Mouse (Mus musculus) thymus, postnatal 25 days (tissue): ENCODE data around the gene Tnk2.

ENCODE experiments used
- DNase-seq: peaks from one replicate; pipeline ENCODE4 v3.0.0; 2022

Gene Tnk2

DNA sequence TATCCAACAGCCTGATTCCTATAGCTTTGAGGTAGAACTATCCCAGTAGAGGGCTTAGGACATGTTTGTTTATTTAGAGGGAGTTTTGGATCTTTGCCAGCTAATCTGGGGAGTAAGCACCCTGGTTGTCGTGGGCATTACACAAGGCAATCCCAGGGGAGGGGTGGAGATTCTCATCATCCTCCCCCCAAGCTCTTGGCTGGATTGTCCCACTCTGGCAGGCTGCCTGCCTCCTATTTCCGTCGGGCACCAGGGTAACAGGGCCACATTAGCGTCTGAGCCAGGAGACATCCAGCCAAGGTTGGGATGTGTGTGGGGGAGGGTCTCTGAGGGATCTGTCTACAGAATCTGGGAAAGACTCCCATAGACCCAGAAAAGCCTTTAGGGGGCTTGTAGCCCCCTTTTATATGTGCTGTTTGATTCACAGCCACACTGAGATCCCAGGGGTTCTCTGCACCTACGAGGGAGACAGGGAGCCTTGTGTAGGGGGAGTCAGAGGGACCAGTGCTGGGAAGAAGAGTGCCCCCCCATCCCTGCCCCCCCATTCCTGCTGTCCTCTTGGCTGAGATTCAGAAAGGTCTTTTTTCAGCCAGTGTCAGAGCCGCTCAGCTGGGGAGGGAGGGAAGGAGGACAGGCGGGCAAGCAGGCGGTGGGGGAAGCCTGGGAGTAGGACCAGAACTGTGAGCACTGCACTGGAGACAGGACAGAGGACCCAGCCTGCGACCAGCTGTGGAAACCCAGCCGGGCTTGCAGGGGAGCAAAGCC is 17.1 kb downstream of the Tnk2 start:
- no peak for DNase-seq

DNA sequence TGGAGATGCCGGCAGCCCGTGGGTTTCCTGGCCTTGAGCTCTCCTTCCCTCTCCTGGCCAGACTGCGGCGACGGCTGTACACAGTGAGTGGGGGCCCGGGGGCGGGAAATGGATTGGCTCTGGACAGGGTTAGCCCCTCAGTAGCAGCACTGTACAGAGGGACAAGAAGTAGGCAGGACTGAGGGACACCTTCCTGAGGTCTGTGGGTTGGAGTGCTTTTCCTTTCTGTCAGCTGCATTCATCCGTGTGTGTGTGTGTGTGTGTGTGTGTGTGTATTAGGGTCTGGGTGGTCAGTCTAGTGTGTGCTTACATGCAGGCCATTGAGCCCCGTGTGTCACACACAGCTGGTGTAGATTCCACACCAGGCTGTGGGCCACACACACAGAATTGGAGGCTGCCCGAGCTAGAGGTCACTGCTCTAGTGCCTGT is 17.8 kb downstream of the Tnk2 start:
- no peak for DNase-seq

- DNase-seq = no peak
Measured at GRCm38 (mm10) chr16:32662372-32662771, 18.7 kb downstream of the Tnk2 start.

- DNase-seq = no peak
Measured at GRCm38 (mm10) chr16:32663231-32663858, 19.7 kb downstream of the Tnk2 start.

- no peak for DNase-seq
Measured at GRCm38 (mm10) chr16:32664211-32664610, 20.5 kb downstream of the Tnk2 start.

DNA sequence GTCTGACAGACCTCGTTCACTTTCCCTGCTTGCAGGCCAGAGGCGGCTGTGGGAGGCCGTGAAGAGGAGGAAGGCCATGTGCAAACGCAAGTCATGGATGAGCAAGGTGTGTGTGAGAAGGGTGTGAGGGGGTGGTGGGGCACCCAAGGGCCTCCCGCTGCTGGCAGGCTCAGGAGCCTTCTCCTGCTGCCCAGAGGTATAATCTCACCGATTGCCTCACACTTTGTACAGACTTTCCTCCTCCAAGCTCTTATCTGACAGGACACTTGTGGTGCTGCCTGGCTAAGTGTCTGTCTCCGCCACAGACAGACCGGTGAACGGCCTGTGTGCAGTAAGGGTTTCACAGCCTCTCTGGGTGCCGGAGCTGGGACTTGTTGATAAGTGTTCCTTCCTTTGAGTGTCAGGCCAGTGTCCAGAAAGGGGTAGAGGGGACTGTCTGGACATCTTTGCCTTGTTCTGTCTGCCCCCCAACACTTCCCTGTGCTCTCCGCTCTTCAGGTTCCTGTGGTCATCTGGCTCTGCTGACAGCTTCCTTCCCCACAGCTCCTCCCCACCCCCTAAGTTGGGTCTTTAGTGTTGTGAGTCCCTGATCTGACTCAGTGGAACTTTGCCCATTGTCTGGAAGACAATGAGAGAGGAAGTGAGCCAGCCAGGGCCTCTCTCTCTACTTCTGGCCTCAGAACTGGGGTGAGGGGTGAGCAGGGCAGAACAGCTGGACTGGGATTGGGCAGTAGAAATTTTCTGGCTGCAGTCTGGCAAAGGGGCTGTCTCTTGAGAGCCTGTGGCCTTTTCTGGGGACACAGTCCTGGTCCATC is 22.4 kb downstream of the Tnk2 start:
- DNase-seq = no peak

DNA sequence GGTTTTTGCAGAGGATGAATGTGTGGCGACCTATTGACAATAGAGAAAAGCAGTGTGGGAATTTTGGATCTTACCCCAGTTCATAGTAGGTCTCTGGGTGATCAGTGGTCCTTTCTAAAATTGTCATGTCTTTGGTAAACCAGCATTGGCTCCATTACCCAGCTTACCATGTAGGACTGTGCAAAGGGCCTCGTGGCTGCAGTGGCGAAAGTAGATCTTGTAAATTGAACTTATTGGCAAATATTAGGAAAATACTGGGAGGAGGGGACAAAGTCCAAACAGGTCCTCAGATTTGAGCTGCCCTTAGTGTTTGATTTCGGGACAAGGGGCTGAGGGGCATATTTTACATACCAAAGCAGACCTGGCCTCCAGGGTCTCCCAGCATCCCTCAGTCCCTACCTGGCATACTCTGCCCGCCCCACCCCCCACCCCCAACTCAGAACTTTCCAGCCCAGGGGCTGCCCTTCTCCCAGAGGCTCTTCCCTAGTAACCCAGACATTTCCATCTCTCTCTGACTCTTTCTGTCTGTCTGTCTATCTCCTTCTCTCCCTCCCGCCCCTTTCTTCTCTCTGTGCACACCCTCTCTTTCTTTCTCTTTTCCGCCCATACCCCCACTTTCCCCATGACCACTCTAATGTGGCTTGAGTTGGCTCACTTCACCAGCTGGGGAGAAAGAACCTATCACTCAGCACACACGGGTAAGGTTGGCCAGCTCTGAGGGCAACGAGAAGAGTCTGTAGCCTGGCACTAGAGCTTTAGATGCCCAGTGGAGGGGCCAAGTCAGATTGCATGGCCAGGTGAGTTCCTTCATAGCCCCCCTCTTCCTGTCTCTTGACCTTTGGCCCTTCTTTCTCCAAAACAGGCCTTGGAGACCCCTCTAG is 23.2 kb downstream of the Tnk2 start:
- no peak for DNase-seq

- no peak for DNase-seq
Measured at GRCm38 (mm10) chr16:32667552-32667872, 23.8 kb downstream of the Tnk2 start.

- DNase-seq = peak; percentile 81
Measured at GRCm38 (mm10) chr16:32668030-32668429, 24.4 kb downstream of the Tnk2 start.

DNA sequence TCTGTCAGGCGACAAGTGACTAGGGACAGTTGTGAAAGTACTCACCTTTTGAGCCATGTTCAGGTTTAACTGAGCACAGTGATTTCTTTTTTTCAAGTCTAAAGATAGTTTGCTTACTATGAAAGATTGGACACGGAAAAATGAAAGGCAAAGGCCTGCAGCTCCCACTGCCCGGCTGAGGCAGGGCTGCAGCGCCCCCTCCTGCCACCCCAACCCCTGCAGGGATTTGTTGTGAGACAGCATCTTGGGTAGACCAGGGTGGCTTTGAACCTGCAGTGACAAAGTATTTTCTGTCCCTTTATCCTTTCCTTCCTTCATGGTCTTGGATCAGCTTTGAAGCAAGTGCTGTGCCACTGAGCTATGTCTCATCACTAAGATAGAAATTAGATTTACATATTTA is 24.8 kb downstream of the Tnk2 start:
- DNase-seq = peak; percentile 73

DNA sequence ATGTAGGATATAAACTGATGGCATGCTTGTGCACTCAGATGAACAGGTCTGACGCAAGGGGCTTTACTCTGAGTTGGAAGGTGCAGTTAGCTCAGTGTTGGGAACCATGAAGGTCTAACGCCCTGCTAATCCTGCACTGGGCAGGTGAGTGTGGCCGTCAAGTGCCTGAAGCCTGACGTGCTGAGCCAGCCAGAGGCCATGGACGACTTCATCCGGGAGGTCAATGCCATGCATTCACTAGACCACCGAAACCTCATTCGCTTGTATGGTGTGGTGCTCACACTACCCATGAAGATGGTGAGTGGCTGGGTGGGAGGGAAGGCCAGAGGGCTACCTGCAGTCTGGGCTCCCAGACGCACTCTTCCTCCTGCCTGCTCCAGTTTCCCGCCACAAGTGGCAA is 25.6 kb downstream of the Tnk2 start:
- no peak for DNase-seq

DNA sequence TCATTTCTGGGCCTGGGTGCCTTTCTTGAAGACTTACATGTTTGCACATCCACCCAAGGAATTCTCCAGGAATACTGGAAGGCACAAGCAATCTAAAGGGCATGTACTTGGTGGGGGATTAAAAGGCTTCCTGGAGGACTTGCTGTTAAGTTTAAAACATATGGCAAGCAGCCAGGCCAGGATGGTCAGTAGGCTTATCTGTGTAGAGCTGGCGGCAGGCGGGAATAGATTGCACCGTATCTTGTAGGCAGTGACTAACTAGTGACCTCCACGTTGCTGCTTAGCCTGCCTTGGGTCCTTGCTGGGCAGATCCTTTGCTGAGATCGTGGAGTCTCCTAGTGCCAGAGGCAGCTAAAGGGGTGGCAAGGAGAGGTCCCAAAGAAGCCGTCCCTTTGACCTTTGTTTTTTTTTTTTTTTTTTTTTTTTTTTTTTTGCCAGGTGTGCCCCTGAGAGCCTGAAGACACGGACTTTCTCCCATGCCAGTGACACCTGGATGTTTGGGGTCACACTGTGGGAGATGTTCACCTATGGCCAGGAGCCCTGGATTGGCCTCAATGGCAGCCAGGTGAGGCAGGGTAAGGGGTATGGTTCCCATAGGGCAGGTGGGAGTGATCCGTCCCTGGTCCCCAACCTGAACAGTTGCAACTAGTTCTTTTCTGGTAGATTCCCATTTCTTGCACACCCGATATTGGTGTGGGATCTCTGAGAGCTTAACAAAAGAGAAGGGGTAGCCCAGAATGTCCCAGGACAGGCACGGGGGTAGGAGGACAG is 26.9 kb downstream of the Tnk2 start:
- no peak for DNase-seq

DNA sequence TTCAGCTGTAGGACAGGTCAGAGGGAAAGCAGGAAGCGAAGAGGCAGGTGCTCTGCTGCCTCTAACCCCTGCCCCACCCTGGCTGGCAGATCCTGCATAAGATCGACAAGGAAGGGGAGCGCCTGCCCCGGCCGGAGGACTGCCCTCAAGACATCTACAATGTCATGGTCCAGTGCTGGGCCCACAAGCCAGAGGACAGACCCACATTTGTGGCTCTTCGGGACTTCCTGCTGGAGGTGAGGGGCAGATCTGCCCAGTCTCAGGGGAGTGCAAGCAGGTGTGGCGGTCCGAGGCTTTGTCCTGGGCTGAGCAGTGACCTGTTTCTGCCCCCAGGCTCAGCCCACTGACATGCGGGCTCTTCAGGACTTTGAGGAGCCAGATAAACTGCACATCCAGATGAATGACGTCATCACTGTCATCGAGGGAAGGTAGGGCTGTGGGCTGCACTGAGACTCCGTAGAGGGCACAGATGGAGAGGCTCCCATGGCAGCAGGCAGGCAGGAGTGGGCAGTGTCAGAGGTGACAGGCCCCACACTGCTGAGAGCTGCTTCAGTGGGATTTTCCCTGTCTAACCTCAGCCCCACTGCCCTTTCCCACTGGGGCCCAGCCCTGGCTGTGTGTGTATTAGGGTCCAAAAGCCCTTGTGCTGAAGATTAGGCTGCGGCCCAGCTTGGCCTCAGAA is 27.7 kb downstream of the Tnk2 start:
- DNase-seq = no peak

DNA sequence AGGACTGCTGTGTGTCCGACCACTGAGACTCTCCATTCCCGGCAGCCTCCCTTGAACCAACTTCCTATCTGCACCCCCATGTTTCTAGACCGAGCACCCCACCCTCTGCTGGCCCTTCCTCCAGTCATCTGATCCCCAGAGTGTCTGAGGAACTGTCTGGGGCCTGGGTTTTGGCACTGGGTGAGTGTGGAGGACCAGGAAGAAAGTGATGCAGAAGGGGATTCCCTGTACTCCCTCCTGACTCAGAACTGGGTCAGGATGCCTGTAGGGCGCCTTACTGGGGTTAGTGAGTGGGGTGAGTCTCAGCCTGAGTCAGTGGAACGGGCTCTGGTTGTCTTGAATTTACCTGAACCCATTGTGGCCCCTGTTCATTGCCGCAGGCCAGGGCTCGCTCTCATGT is 28.6 kb downstream of the Tnk2 start:
- DNase-seq = no peak

GRCm38 (mm10) chr16:32672861-32673560 is 29.3 kb downstream of the Tnk2 start:
- DNase-seq = no peak

DNA sequence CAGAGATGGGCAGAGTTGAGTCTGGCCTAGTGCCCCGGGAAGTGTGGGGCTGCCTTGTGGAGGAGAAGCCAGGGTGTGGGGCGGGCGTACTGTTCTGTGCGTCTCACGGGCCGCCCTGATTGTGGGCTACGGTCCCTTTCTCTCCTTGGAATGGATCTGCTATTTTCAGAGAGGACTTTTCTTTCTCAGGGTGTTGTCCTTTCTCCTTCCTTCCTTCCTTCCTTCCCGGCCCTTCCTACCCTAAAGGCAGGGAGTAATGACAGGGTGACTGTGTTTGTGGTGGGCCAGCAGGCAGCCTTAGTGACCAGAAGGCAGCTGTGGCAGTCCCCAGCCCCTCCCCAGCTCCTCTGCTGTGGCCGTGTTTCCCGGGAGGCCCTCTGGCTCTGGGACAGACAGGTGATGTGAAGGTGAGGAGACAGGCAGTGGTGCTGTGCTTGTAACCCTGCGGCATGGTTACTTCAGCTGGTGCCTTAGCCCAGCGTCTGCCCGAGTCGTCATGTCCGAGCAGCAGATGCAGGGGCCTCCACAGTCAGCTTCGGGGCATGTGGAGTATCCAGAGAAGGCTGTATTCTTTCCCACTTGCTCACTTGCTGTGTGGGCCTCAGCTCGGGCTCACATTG is 30.6 kb downstream of the Tnk2 start:
- no peak for DNase-seq

DNA sequence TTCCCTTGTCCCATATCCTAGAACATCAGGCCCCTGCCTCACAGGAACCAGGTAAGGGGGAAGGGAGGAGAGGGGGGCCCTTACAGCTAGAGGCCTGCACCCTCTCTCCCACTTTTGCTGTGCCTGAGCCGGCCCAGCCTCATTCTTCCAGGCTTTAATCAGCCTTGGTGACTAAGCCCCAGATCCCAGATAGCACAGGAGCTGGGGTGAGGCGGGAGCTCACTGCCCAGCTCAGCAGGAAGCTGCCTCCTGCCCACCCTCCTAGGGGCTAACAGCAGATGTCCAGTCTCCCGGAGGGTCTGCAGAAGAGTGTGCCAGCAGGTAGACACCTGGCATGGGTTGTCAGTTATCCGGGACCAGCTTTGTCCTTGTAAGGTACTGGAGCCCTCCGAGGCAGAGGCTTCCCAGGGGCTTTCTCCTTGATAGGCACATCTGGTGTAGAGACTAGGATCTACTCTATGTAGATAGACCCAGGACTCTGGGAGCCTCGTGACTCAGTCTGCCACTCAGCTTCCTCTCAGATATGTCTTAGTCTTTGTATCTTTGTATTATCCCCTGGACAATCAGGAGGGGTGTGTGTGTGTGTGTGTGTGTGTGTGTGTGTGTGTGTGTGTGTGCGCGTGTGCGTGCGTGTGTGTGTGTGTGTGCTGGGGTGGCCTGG is 33.5 kb downstream of the Tnk2 start:
- DNase-seq = no peak

DNA sequence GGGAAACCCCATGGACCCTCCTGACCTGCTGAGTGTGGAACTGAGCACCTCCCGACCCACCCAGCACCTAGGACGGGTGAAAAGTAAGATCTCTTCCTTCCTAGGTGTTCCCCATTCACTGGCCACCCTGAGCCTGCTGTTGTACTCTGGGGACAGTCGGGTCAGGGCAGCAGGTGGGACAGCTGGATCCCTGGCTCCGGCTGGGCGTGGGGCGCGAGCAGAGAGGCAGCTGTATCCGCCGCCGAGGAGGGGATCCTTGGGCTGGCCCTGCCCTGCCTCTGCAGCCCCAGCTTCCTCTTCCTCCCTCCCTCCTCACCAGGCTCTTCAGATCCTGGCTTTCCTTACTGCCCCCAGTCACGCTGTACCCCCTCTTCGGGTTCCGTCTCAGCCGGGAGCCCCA is 34.2 kb downstream of the Tnk2 start:
- no peak for DNase-seq

- DNase-seq = no peak
Measured at GRCm38 (mm10) chr16:32678812-32679211, 35.1 kb downstream of the Tnk2 start.

DNA sequence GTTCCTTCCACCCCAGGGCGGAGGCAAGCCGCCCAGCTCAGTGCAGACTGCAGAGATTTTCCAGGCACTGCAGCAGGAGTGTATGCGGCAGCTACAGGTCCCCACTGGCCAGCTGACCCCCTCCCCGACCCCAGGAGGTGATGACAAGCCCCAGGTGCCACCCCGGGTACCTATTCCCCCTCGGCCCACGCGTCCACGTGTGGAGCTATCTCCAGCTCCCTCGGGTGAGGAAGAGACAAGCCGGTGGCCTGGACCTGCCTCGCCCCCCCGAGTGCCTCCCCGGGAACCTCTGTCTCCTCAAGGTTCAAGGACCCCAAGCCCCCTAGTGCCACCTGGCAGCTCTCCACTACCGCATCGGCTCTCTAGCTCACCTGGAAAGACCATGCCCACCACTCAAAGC is 36.3 kb downstream of the Tnk2 start:
- no peak for DNase-seq
